Mouse (Mus musculus) liver, embryonic 16.5 days (tissue): ENCODE results near the gene Thap8. TPM values are rescaled to one million over a fixed set of nuclear protein-coding genes. Genes with fewer than 3 reads are reported as not detected.

Experiments
- ATAC-seq: fragments of 200-750 bp; cut with Nextera tagmentation; 2 replicates; pipeline ENCODE4 v1.8.0; 2017; ENCODE audit warnings: low read depth, mild to moderate bottlenecking, moderate number of reproducible peaks, moderate library complexity
- H3K27ac ChIP-seq: fragments of 300-500 bp; sonication (generic); 2 replicates; pipeline ENCODE4 v1.5.1; 2014; ENCODE audit warnings: mild to moderate bottlenecking, low read length
- H3K27me3 ChIP-seq: fragments of 300-500 bp; sonication (generic); 2 replicates; pipeline ENCODE4 v1.6.1; 2014; ENCODE audit warnings: low read depth, low read length, mixed read lengths; ENCODE audit not compliant: control insufficient read depth, insufficient read depth
- H3K36me3 ChIP-seq: fragments of 300-500 bp; sonication (generic); 2 replicates; pipeline ENCODE4 v1.6.1; 2014; ENCODE audit warnings: mild to moderate bottlenecking; ENCODE audit not compliant: control insufficient read depth, insufficient read depth
- H3K4me1 ChIP-seq: fragments of 300-500 bp; sonication (generic); 2 replicates; pipeline ENCODE4 v1.6.1; 2014; ENCODE audit warnings: low read depth, low read length, mixed read lengths; ENCODE audit not compliant: control insufficient read depth
- H3K4me2 ChIP-seq: fragments of 300-500 bp; sonication (generic); 2 replicates; pipeline ENCODE4 v1.6.1; 2014; ENCODE audit warnings: low read depth, low read length, mixed read lengths
- H3K4me3 ChIP-seq: fragments of 300-500 bp; sonication (generic); 2 replicates; pipeline ENCODE4 v1.5.1; 2014; ENCODE audit warnings: low read depth, mild to moderate bottlenecking, low read length
- H3K9ac ChIP-seq: fragments of 300-500 bp; sonication (generic); 2 replicates; pipeline ENCODE4 v1.6.1; 2014; ENCODE audit warnings: low read depth, low read length
- H3K9me3 ChIP-seq: fragments of 300-500 bp; sonication (generic); replicated peaks from 2 replicates; pipeline ENCODE4 v1.6.1; 2016; ENCODE audit warnings: low read length; ENCODE audit not compliant: control insufficient read depth
- WGBS: fragments of 180-500 bp; shearing (Covaris S2); extraction: QIAGEN DNeasy Blood & Tissue Kit; methylation state at CpG from one replicate; pipeline ENCODE4 v1.1.7; 2014; ENCODE audit not compliant: insufficient replicate concordance; 5-methylcytosine and 5-hydroxymethylcytosine counted together
- polyA plus RNA-seq: library from polyadenylated mRNA; unstranded; fragments of >200 nt; fragmentation: Nextera tagmentation; extraction: Ambion mirVana; gene quantifications from 2 replicates; pipeline ENCODE4 v1.2.1, GENCODE M21; 2015

The Thap8 gene
- polyA plus RNA-seq, 1 experiment from 2014 or later: 0.11 TPM

GRCm38 (mm10) chr7:30279536-30279935 lies 358 bp upstream of the Thap8 start:
- peak overlapping the region; percentile 97 for H3K27ac ChIP-seq

GRCm38 (mm10) chr7:30280670-30281138 lies 810 bp downstream of the Thap8 start:
- no peaks in the 10 kb centered on the region for H3K27me3 ChIP-seq
- peaks cover 22% of the 10 kb centered on the region for H3K4me1 ChIP-seq
- H3K9ac ChIP-seq: peak overlapping the region; percentile 55
- peak; percentile 54 for ATAC-seq
- peak overlapping the region; percentile 90 for H3K4me3 ChIP-seq
- H3K9me3 ChIP-seq: no peaks in the 10 kb centered on the region
- H3K27ac ChIP-seq: peak overlapping the region; percentile 97
- no peaks in the 10 kb centered on the region for H3K36me3 ChIP-seq
- peak overlapping the region; percentile 94 for H3K4me2 ChIP-seq
- under 1% methylated on average over 20 of the region's 20 CpGs for WGBS

More at GRCm38 (mm10) chr7:30279536-30279935, 358 bp upstream of the Thap8 start:
- Histone ChIP-seq H3K36me3 (no peaks in the 10 kb centered on the region), H3K9ac (peak overlapping the region; percentile 81), H3K9me3 (no peaks in the 10 kb centered on the region), H3K4me2 (peak overlapping the region; percentile 94), H3K27me3 (no peaks in the 10 kb centered on the region), H3K4me3 (peak overlapping the region; percentile 90), H3K4me1 (peaks cover 22% of the 10 kb centered on the region)
- peak; percentile 28 for ATAC-seq
- 0% methylated on average over 6 of the region's 6 CpGs for WGBS

GRCm38 (mm10) chr7:30281522-30281921 lies 1.6 kb downstream of the Thap8 start:
- Histone ChIP-seq H3K4me2 (peak overlapping the region; percentile 94), H3K9ac (no peak overlapping the region), H3K9me3 (no peaks in the 10 kb centered on the region), H3K27ac (no peak overlapping the region), H3K36me3 (no peaks in the 10 kb centered on the region), H3K27me3 (no peaks in the 10 kb centered on the region), H3K4me1 (peaks cover 22% of the 10 kb centered on the region), H3K4me3 (no peak overlapping the region)
- no peak for ATAC-seq
- WGBS: 64% methylated on average over 4 of the region's 4 CpGs

GRCm38 (mm10) chr7:30282740-30283139 lies 2.8 kb downstream of the Thap8 start:
- 59% methylated on average over 7 of the region's 7 CpGs for WGBS

GRCm38 (mm10) chr7:30286701-30287410 lies 7.0 kb downstream of the Thap8 start:
- no peak for ATAC-seq
- Histone ChIP-seq H3K4me2 (no peak overlapping the region), H3K4me3 (no peak overlapping the region)

More at GRCm38 (mm10) chr7:30282740-30283139, 2.8 kb downstream of the Thap8 start:
- no peak for ATAC-seq
- Histone ChIP-seq H3K27me3 (no peaks in the 10 kb centered on the region), H3K4me2 (no peak overlapping the region), H3K4me3 (no peak overlapping the region), H3K27ac (no peak overlapping the region), H3K36me3 (no peaks in the 10 kb centered on the region), H3K4me1 (peaks cover 22% of the 10 kb centered on the region), H3K9ac (no peak overlapping the region), H3K9me3 (no peaks in the 10 kb centered on the region)

GRCm38 (mm10) chr7:30288046-30288445 lies 8.2 kb downstream of the Thap8 start:
- H3K4me2 ChIP-seq: no peak overlapping the region
- no peak overlapping the region for H3K9ac ChIP-seq
- no peaks in the 10 kb centered on the region for H3K9me3 ChIP-seq
- no peaks in the 10 kb centered on the region for H3K4me1 ChIP-seq
- no peaks in the 10 kb centered on the region; the same call in 1 of the 2 replicates for H3K27me3 ChIP-seq
- H3K4me3 ChIP-seq: no peak overlapping the region
- no peaks in the 10 kb centered on the region for H3K36me3 ChIP-seq
- no peak for ATAC-seq
- H3K27ac ChIP-seq: no peak overlapping the region
- WGBS: 47% methylated on average over 6 of the region's 6 CpGs

More at GRCm38 (mm10) chr7:30286701-30287410, 7.0 kb downstream of the Thap8 start:
- H3K27me3 ChIP-seq: no peaks in the 10 kb centered on the region; the same call in 1 of the 2 replicates
- no peak overlapping the region for H3K9ac ChIP-seq
- H3K27ac ChIP-seq: no peak overlapping the region
- H3K36me3 ChIP-seq: no peaks in the 10 kb centered on the region
- no peaks in the 10 kb centered on the region for H3K9me3 ChIP-seq
- WGBS: 56% methylated on average over 8 of the region's 8 CpGs
- H3K4me1 ChIP-seq: no peaks in the 10 kb centered on the region

- Histone ChIP-seq H3K27me3 (no peaks in the 10 kb centered on the region; the same call in 1 of the 2 replicates), H3K4me3 (no peak overlapping the region), H3K9me3 (no peaks in the 10 kb centered on the region), H3K4me2 (no peak overlapping the region), H3K27ac (no peak overlapping the region), H3K9ac (no peak overlapping the region), H3K36me3 (no peaks in the 10 kb centered on the region), H3K4me1 (no peaks in the 10 kb centered on the region)
- WGBS: 57% methylated on average over 7 of the region's 7 CpGs
- ATAC-seq: no peak
Measured at GRCm38 (mm10) chr7:30289071-30289713, 9.3 kb downstream of the Thap8 start.

GRCm38 (mm10) chr7:30289714-30290399 lies 10.0 kb downstream of the Thap8 start:
- Histone ChIP-seq H3K4me3 (no peak overlapping the region), H3K9ac (no peak overlapping the region), H3K4me2 (no peak overlapping the region), H3K36me3 (no peaks in the 10 kb centered on the region), H3K27me3 (no peaks in the 10 kb centered on the region; the same call in 1 of the 2 replicates), H3K9me3 (no peaks in the 10 kb centered on the region), H3K4me1 (no peaks in the 10 kb centered on the region), H3K27ac (no peak overlapping the region)
- WGBS: 47% methylated on average over 10 of the region's 10 CpGs
- ATAC-seq: no peak
